Mouse (Mus musculus) right cerebral cortex, postnatal 36 days (tissue): Measurements from ENCODE around the gene Cbx1.
"Not testable (repeated sequence)": the region's sequence is repeated elsewhere in the genome, so short reads cannot be mapped to it uniquely, and the experiment has no call there.

Experiments
- DNase-seq, 2 experiments: peaks; one replicate each; pipeline ENCODE4 v3.0.0; 2022; ENCODE audit warnings: low spot score in 2 of 2, mixed read lengths in 1 of 2

Cbx1 gene

GRCm38 (mm10) chr11:96838341-96838740 is 49.4 kb downstream of the Cbx1 start:
- DNase-seq, result no peak

GRCm38 (mm10) chr11:96839428-96839827 is 50.5 kb downstream of the Cbx1 start:
- no peak for DNase-seq

GRCm38 (mm10) chr11:96839877-96840276 is 51.0 kb downstream of the Cbx1 start:
- DNase-seq, result no peak

GRCm38 (mm10) chr11:96840290-96840689 is 51.4 kb downstream of the Cbx1 start:
- peak; percentile 58 to 60 for DNase-seq

- no peak for DNase-seq
These were observed 54.7 kb downstream of the Cbx1 start for GRCm38 (mm10) chr11:96843627-96844026.

GRCm38 (mm10) chr11:96847240-96847639 is 58.3 kb downstream of the Cbx1 start:
- no peak for DNase-seq

GRCm38 (mm10) chr11:96848694-96849093 is 59.8 kb downstream of the Cbx1 start:
- no peak for DNase-seq

GRCm38 (mm10) chr11:96849145-96849544 is 60.2 kb downstream of the Cbx1 start:
- DNase-seq, result not testable (repeated sequence)

GRCm38 (mm10) chr11:96849681-96850467 is 60.9 kb downstream of the Cbx1 start, which contains the start of gene Copz2:
Copz2 (plus strand) TSS chr11:96849870.
- DNase-seq, result no peak

GRCm38 (mm10) chr11:96857446-96857845 is 68.5 kb downstream of the Cbx1 start:
- no peak for DNase-seq
